Mouse (Mus musculus) brain, embryonic 14.5 days (tissue): ENCODE results near the gene Mbd5.

Experiments
- CTCF ChIP-seq: fragments of 200-500 bp; IDR thresholded peaks from 2 replicates; pipeline ENCODE4 v1.5.1; 2012; ENCODE audit warnings: inconsistent platforms, mild to moderate bottlenecking, moderate library complexity, borderline replicate concordance; ENCODE audit not compliant: insufficient read depth, insufficient read length; ENCODE audit errors: extremely low read depth
- POLR2A ChIP-seq: fragments of 200-500 bp; IDR thresholded peaks from 2 replicates; pipeline ENCODE4 v1.6.1; 2012; ENCODE audit warnings: mild to moderate bottlenecking, inconsistent platforms, borderline replicate concordance; ENCODE audit not compliant: poor library complexity, insufficient read depth, insufficient read length, severe bottlenecking; ENCODE audit errors: extremely low read depth

DNA sequence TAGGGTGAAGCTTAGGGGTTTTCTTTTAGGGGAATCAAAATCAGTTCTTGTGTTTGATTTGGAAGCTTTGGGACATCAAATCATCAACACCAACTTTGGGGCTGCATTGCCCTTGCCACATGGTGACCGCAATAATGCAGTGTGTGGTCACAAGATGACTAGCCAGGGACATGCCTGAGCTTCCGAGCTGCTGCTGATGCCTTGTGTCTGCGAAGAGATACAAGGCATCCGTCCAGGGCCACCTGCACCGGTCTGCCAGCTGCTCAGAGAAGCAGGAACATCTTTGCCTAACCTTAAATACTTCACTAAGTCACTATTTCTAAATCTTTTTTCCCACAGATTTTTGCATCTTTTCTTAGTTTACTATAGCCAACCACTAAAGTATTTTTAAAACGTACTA lies 170.6 kb downstream of the Mbd5 start:
- TF ChIP-seq POLR2A: no peak
- TF ChIP-seq CTCF: no peak
